Mouse (Mus musculus): Measurements from ENCODE around the gene Foxg1.

Foxg1 gene

DNA sequence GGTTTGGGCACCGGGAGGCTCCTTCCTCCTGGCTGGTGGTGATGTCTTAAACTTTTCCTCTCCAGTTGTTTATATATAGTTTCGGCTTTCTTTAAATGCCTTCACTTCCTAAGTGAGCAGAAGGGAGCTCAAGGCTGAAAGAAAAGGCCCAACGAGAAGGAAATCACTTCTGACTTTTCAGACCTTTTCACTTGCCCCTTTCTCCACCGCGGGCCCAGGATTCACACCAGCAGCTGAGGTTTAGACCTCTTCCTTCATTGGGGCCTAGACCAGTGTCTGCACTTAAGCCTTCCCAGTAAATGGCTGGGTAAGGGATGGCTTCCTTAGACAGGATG, 19.3 kb downstream of the Foxg1 start:
- DNase-seq (ENCODE audit: low read depth): no peak

DNA sequence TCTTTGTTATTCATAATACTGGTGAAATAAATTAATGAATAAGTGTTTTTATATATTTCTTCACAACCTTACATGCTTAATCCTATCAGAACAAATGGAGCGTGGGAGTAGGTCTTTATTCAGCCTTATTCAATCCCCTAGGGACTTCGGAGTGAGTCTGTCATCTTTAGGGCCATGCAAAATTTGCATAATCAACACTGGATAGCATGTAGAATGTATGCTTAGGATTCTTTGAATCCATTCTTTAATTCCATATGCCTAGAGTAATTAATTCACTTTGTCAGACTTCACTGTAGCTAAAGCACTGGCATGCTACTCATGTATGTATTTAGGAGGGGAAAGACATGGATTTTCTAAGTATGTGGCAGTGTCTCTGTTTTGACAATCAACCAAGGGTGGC, 27.4 kb downstream of the Foxg1 start:
- DNase-seq (ENCODE audit: low read depth): no peak

DNA sequence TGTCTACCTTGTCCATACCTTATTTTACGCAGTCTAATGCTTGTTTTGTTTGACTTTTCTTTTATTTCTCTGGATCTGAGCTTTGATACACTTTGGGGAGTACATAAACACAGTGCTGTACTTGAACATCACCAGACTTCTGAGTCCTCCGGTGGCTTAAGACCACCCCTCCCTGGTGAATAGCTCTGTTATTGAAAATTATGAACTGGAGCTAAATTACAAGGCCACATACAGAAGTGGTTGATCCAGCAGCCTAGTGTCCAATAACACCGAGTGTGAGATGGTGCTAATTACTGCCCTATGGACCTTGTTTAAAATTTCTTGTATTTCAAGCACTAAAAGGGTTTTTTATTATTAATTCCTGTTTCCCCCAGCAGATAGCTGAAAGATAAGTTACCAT, 35.5 kb downstream of the Foxg1 start:
- no peak for DNase-seq (ENCODE audit: low read depth)

All from fibroblast of lung, adult 2 months (primary cell).